Mouse (Mus musculus) CH12.LX (cell line): Measurements from ENCODE around the gene Cfap54. TPM values are rescaled to one million over a fixed set of nuclear protein-coding genes. Genes with fewer than 3 reads are reported as not detected.

Experiments used
- DNase-seq: peaks from one replicate; pipeline ENCODE4 v3.0.0-alpha.2; 2013; ENCODE audit errors: extremely low read depth
- H3K27ac ChIP-seq: 2 replicates; pipeline ENCODE4 v1.5.1; 2012; ENCODE audit warnings: low read depth, mild to moderate bottlenecking, control low read depth, moderate library complexity; ENCODE audit not compliant: insufficient read depth
- H3K27me3 ChIP-seq: replicated peaks from 2 replicates; pipeline ENCODE3; 2012; ENCODE audit warnings: inconsistent platforms
- H3K36me3 ChIP-seq, 2 experiments: replicated peaks in 1 of 2; 2 replicates each; pipeline versions ENCODE3 to v1.6.1; 2012; ENCODE audit warnings: inconsistent platforms in 1 of 2, low read length in 1 of 2, mild to moderate bottlenecking in 1 of 2, mixed read lengths in 1 of 2, moderate library complexity in 1 of 2; ENCODE audit not compliant: control insufficient read depth in 1 of 2, insufficient read depth in 1 of 2
- H3K4me1 ChIP-seq, 2 experiments: 2 replicates each; pipeline ENCODE4 v1.6.1; 2012; ENCODE audit warnings: inconsistent platforms in 1 of 2, moderate library complexity in 1 of 2; ENCODE audit not compliant: insufficient read depth in 2 of 2, control insufficient read depth in 1 of 2
- H3K4me2 ChIP-seq: 2 replicates; pipeline ENCODE4 v1.6.1; 2012; ENCODE audit warnings: low read depth, mild to moderate bottlenecking, control low read depth; ENCODE audit not compliant: poor library complexity, insufficient read depth, severe bottlenecking
- H3K4me3 ChIP-seq, 3 experiments: fragments of 150-350 bp in 1 of 3; sonication (generic) in 1 of 3; replicated peaks in 1 of 3; 2 replicates each; pipeline versions ENCODE3 to v1.5.1; 2011 to 2012; ENCODE audit warnings: low read depth in 2 of 3, low read length in 2 of 3, mild to moderate bottlenecking in 2 of 3, moderate library complexity in 2 of 3, control low read depth in 1 of 3, improper control_type of control experiment in 1 of 3, inconsistent platforms in 1 of 3, mixed read lengths in 1 of 3; ENCODE audit not compliant: poor library complexity in 1 of 3
- H3K79me2 ChIP-seq: replicated peaks from 2 replicates; pipeline ENCODE4 v1.6.1; 2012; ENCODE audit warnings: mild to moderate bottlenecking, moderate library complexity; ENCODE audit not compliant: control insufficient read depth, poor library complexity, insufficient read depth, severe bottlenecking; ENCODE audit errors: extremely low read depth
- H3K9ac ChIP-seq: 2 replicates; pipeline ENCODE4 v1.6.1; 2012; ENCODE audit warnings: low read depth, mild to moderate bottlenecking, control low read depth, moderate library complexity; ENCODE audit not compliant: insufficient read depth
- H3K9me3 ChIP-seq: replicated peaks from 2 replicates; pipeline ENCODE3; 2012; ENCODE audit warnings: low read length, inconsistent platforms, mixed read lengths
- BHLHE40 ChIP-seq: IDR thresholded peaks from 2 replicates; pipeline ENCODE4 v1.6.1; 2011; ENCODE audit warnings: mild to moderate bottlenecking, low read depth, low read length, improper control_type of control experiment
- CHD1 ChIP-seq: IDR thresholded peaks from 2 replicates; pipeline ENCODE4 v1.6.1; 2012; ENCODE audit warnings: low read depth, low read length, improper control_type of control experiment, inconsistent platforms
- CHD2 ChIP-seq: IDR thresholded peaks from 2 replicates; pipeline ENCODE4 v1.6.1; 2011; ENCODE audit warnings: low read length, improper control_type of control experiment
- CTCF ChIP-seq, 2 experiments: IDR thresholded peaks in 1 of 2; conservative IDR thresholded peaks in 1 of 2; 2 replicates each; pipeline ENCODE4 v1.5.1; 2011 to 2012; ENCODE audit warnings: low read depth in 2 of 2, low read length in 2 of 2, improper control_type of control experiment in 1 of 2, inconsistent platforms in 1 of 2, mild to moderate bottlenecking in 1 of 2, moderate library complexity in 1 of 2
- ELF1 ChIP-seq: IDR thresholded peaks from 2 replicates; pipeline ENCODE4 v1.6.1; 2014; ENCODE audit warnings: low read depth, mild to moderate bottlenecking, inconsistent platforms, low read length, improper control_type of control experiment
- EP300 ChIP-seq: IDR thresholded peaks from 2 replicates; pipeline ENCODE4 v1.6.1; 2011; ENCODE audit warnings: low read length, improper control_type of control experiment
- ETS1 ChIP-seq: conservative IDR thresholded peaks from 2 replicates; pipeline ENCODE4 v1.6.1; 2012; ENCODE audit warnings: low read depth, mild to moderate bottlenecking, inconsistent platforms, low read length, improper control_type of control experiment, moderate library complexity
- JUN ChIP-seq: IDR thresholded peaks from 2 replicates; pipeline ENCODE4 v1.6.1; 2011; ENCODE audit warnings: low read depth, mild to moderate bottlenecking, low read length, improper control_type of control experiment, moderate library complexity; ENCODE audit not compliant: insufficient read depth
- KAT2A ChIP-seq: IDR thresholded peaks from 2 replicates; pipeline ENCODE4 v1.6.1; 2012; ENCODE audit warnings: low read length, improper control_type of control experiment, inconsistent platforms; ENCODE audit not compliant: insufficient replicate concordance
- MAX ChIP-seq: IDR thresholded peaks from 2 replicates; pipeline ENCODE4 v1.6.1; 2011; ENCODE audit warnings: low read length, improper control_type of control experiment
- MAZ ChIP-seq: IDR thresholded peaks from 2 replicates; pipeline ENCODE4 v1.6.1; 2012; ENCODE audit warnings: low read depth, mild to moderate bottlenecking, inconsistent platforms, low read length, improper control_type of control experiment, moderate library complexity
- MEF2A ChIP-seq: IDR thresholded peaks from 2 replicates; pipeline ENCODE4 v1.6.1; 2014; ENCODE audit warnings: low read depth, mild to moderate bottlenecking, inconsistent platforms, low read length, improper control_type of control experiment, borderline replicate concordance
- MXI1 ChIP-seq: IDR thresholded peaks from 2 replicates; pipeline ENCODE4 v1.6.1; 2011; ENCODE audit warnings: mild to moderate bottlenecking, low read depth, low read length, improper control_type of control experiment
- MYC ChIP-seq: IDR thresholded peaks from 2 replicates; pipeline ENCODE4 v1.6.1; 2011; ENCODE audit warnings: low read depth, mild to moderate bottlenecking, improper control_type of control experiment, low read length
- PAX5 ChIP-seq: IDR thresholded peaks from 2 replicates; pipeline ENCODE4 v1.6.1; 2012; ENCODE audit warnings: low read length, inconsistent platforms, mixed read lengths
- RAD21 ChIP-seq: IDR thresholded peaks from 2 replicates; pipeline ENCODE4 v1.6.1; 2011; ENCODE audit warnings: low read depth, mild to moderate bottlenecking, low read length, improper control_type of control experiment, moderate library complexity
- SIN3A ChIP-seq: IDR thresholded peaks from 2 replicates; pipeline ENCODE4 v1.6.1; 2012; ENCODE audit warnings: low read length, improper control_type of control experiment, inconsistent platforms
- SMC3 ChIP-seq: IDR thresholded peaks from 2 replicates; pipeline ENCODE4 v1.6.1; 2011; ENCODE audit warnings: low read depth, low read length, improper control_type of control experiment
- TBP ChIP-seq: conservative IDR thresholded peaks from 2 replicates; pipeline ENCODE4 v1.6.1; 2011; ENCODE audit warnings: low read depth, low read length, improper control_type of control experiment
- UBTF ChIP-seq: IDR thresholded peaks from 2 replicates; pipeline ENCODE4 v1.6.1; 2012; ENCODE audit warnings: low read depth, mild to moderate bottlenecking, inconsistent platforms, low read length, improper control_type of control experiment, moderate library complexity
- USF1 ChIP-seq: IDR thresholded peaks from 2 replicates; pipeline ENCODE4 v1.6.1; 2014; ENCODE audit warnings: low read depth, mild to moderate bottlenecking, inconsistent platforms, low read length, improper control_type of control experiment
- ZC3H11A ChIP-seq: IDR thresholded peaks from 2 replicates; pipeline ENCODE4 v1.6.1; 2012; ENCODE audit warnings: low read depth, mild to moderate bottlenecking, inconsistent platforms, low read length, improper control_type of control experiment
- dilution Hi-C: fragments of 300-500 bp; cut with MboI; formaldehyde crosslinking; loops from 2 replicates; pipeline ENCODE4 v1.14.3; 2020; ENCODE audit warnings: low sequenced_read_pairs; ENCODE audit not compliant: extremely low pct_unique_long_range_greater_than_20kb, extremely low pct_ligation_motif_present
- in situ Hi-C: fragments of 300-500 bp; cut with MboI; formaldehyde crosslinking; loops from 3 replicates; pipeline ENCODE4 v1.14.3; 2019; ENCODE audit warnings: low sequenced_read_pairs, low pct_ligation_motif_present, low pct_unique_long_range_greater_than_20kb, mixed read lengths
- polyA plus RNA-seq: library from polyadenylated mRNA; unstranded; fragments of >175 nt; gene quantifications from 2 replicates; pipeline ENCODE4 v1.2.1, GENCODE M21; 2012; ENCODE audit warnings: low read depth; ENCODE audit not compliant: insufficient read length
- total RNA-seq, 2 experiments: library from RNA; depleted of rRNA; stranded (reverse); fragments of 300-350 nt in 1 of 2; fragments of >200 nt in 1 of 2; gene quantifications; 2 replicates each; pipeline ENCODE4 v1.2.3; 2012 to 2014

Cfap54 gene
- total and polyA plus RNA-seq, 3 experiments = 0.38 to 1.3 (median 1.3) TPM

DNA sequence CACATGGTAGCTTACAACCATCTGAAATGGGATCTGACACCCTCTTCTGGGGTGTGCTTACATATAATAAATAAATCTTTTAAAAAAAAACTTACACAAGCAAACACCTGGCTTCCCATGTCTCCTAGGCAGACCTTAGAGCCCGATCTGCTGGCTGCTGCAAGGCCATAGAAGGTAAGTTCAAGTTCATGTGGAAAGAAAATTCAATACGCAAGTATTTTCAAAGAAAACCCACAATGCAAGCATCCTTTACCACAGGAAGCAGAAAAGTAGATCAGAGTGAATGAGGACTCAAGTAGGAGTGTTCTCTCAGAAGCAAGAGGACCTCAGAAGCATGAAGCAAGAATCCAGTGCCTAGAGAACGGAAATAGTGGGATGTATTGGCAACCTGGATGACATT is 39.6 kb downstream of the Cfap54 start:
- in situ Hi-C loops = no loop called here

DNA sequence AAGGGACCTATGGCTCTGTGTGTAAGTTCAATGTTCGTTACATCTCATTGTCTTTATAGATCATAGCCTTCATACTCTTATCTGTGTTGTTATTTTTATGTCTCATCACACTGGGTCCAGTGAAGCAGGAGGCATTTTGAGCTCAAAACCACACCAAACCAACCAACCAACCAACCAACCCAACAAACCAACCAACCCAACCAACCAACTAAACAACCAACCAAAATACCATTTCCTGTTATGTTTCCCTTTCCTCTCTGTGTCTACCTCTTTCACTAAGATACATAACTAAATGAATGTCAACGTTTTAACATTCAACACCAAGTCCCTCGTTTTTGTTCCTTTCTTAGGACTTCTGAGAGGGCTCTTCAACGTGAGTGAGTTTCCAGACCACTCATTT is 40.0 kb downstream of the Cfap54 start:
- Histone ChIP-seq H3K79me2 (no peaks in the 10 kb centered on the region), H3K27me3 (no peaks in the 10 kb centered on the region), H3K27ac (no peak overlapping the region), H3K4me2 (no peak overlapping the region; the same call in 1 of the 2 replicates), H3K4me3 (no peak overlapping the region), H3K9me3 (no peaks in the 10 kb centered on the region), H3K9ac (no peak overlapping the region), H3K4me1 (peaks cover 10 to 26% of the 10 kb centered on the region in 2 experiments), H3K36me3 (no peaks in the 10 kb centered on the region)
- in situ Hi-C loops = no loop called here
- no peak for TF ChIP-seq JUN
- TF ChIP-seq ZC3H11A = no peak
- dilution Hi-C loops = no loop called here
- DNase-seq = no peak

More for the DNA sequence above, 39.6 kb downstream of the Cfap54 start:
- peaks cover 10 to 26% of the 10 kb centered on the region in 2 experiments for H3K4me1 ChIP-seq
- no peaks in the 10 kb centered on the region for H3K9me3 ChIP-seq
- H3K9ac ChIP-seq = no peak overlapping the region
- DNase-seq = no peak
- no peaks in the 10 kb centered on the region for H3K27me3 ChIP-seq
- TF ChIP-seq CHD1 (no peak), RAD21 (no peak), UBTF (no peak), ETS1 (no peak), ELF1 (no peak), MYC (no peak), PAX5 (no peak), SIN3A (no peak), KAT2A (no peak), MAX (no peak)
- no peaks in the 10 kb centered on the region for H3K79me2 ChIP-seq
- H3K27ac ChIP-seq = no peak overlapping the region
- no peak overlapping the region for H3K4me3 ChIP-seq
- dilution Hi-C loops = no loop called here
- H3K4me2 ChIP-seq = no peak overlapping the region; the same call in 1 of the 2 replicates
- H3K36me3 ChIP-seq = no peaks in the 10 kb centered on the region

DNA sequence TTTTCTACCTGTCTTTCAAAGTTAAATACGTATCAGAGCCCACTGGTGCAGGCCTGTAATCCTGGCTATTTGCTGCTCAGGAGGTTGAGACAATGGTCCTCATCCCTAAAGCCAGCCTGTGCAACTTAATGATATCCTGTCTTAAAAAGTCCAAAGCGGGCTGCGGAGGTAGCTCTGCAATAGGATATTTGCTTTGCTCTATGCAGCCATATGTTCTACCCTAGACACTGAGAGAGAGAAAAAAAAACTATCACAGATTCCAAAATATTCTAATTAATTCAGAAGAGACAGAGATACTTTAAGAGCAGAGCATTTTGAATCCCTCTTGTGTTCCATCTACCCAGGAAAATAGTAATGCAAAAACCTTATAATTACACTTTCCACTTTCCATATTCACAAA is 44.9 kb downstream of the Cfap54 start:
- no peaks in the 10 kb centered on the region for H3K9me3 ChIP-seq

More for the DNA sequence above, 44.9 kb downstream of the Cfap54 start:
- dilution Hi-C loops (no loop called here), in situ Hi-C loops (no loop called here)
- H3K9ac ChIP-seq = no peak overlapping the region
- no peaks in the 10 kb centered on the region for H3K27me3 ChIP-seq
- peaks cover 10 to 21% of the 10 kb centered on the region in 2 experiments for H3K4me1 ChIP-seq
- H3K4me2 ChIP-seq = no peak overlapping the region
- no peak overlapping the region for H3K4me3 ChIP-seq
- H3K27ac ChIP-seq = no peak overlapping the region
- no peak for DNase-seq
- H3K36me3 ChIP-seq = no peaks in the 10 kb centered on the region
- TF ChIP-seq MEF2A = no peak
- no peak for TF ChIP-seq CHD2
- no peak for TF ChIP-seq MAZ
- no peak for TF ChIP-seq CTCF (conservative IDR thresholded peaks at IDR 0.05 in 1 of 2, IDR thresholded peaks at IDR 0.05 in 1 of 2; ENCODE audit: low read depth in 2 of 2, low read length in 2 of 2)
- no peak for TF ChIP-seq PAX5
- no peak for TF ChIP-seq EP300
- TF ChIP-seq ELF1 = no peak
- no peak for TF ChIP-seq MXI1
- TF ChIP-seq SMC3 = no peak
- no peak for TF ChIP-seq KAT2A
- TF ChIP-seq JUN = no peak
- no peak for TF ChIP-seq MYC
- TF ChIP-seq USF1 = no peak
- TF ChIP-seq TBP = no peak
- no peak for TF ChIP-seq BHLHE40
- H3K79me2 ChIP-seq = no peaks in the 10 kb centered on the region
